Mouse (Mus musculus): ENCODE results near the gene Son. TPM values are rescaled to one million over a fixed set of nuclear protein-coding genes. Genes with fewer than 3 reads are reported as not detected.

Son gene
- polyA plus RNA-seq, 1 experiment from 2014 or later = 101 TPM

- peak; percentile 94 for DNase-seq (ENCODE audit: low spot score)
- Histone ChIP-seq H3K27me3 (replicated peaks; ENCODE audit: control insufficient read depth, insufficient read depth, low read length) (peaks cover 14% of the 10 kb centered on the region), H3K27ac (ENCODE audit: low read depth, low read length) (peak within 1 kb of the TSS; percentile 65), H3K4me2 (peak within 1 kb of the TSS; percentile 94), H3K9me3 (ENCODE audit: control insufficient read depth, low read length) (no peaks in the 10 kb centered on the region), H3K9ac (ENCODE audit: low read depth, low read length) (peak within 1 kb of the TSS; percentile 65), H3K4me3 (ENCODE audit: low read depth, low read length) (peak within 1 kb of the TSS; percentile 78), H3K4me1 (replicated peaks; ENCODE audit: control insufficient read depth, insufficient read depth, low read length) (no peaks in the 10 kb centered on the region; the same call in none of the 2 replicates), H3K36me3 (ENCODE audit: control insufficient read depth, insufficient read depth, low read length) (peaks cover 4% of the 10 kb centered on the region; the same call in 1 of the 2 replicates)
- under 1% methylated on average over 46 of the region's 46 CpGs for WGBS
- ATAC-seq (replicated peaks; ENCODE audit: low FRiP score) = peak; percentile 94
Measured at GRCm38 (mm10) chr16:91728123-91729065, 81.1 kb downstream of the Son start, which contains the start of gene Cryzl1. Gene Cryzl1, minus strand, starts transcription at chr16:91728975.

Other genes starting within 250 kb of the Son start
- 29.8 and 32.9 TPM in 2 replicates for gene Il10rb, start 241.3 kb upstream of the Son start, polyA plus RNA-seq (2014; fragmentation: Nextera tagmentation; extraction: Ambion mirVana)
- gene Ifnar1, start 162.3 kb upstream of the Son start, polyA plus RNA-seq (2014; fragmentation: Nextera tagmentation; extraction: Ambion mirVana) = 32.6 and 35.5 TPM in 2 replicates
- 26.2 and 28.7 TPM in 2 replicates for gene Ifngr2, start 100.4 kb upstream of the Son start, polyA plus RNA-seq (2014; fragmentation: Nextera tagmentation; extraction: Ambion mirVana)
- gene Tmem50b, start 49.7 kb upstream of the Son start, polyA plus RNA-seq (2014; fragmentation: Nextera tagmentation; extraction: Ambion mirVana) = 13.3 and 14.0 TPM in 2 replicates
- 2.2 and 3.0 TPM in 2 replicates for gene Dnajc28, start 28.5 kb upstream of the Son start, polyA plus RNA-seq (2014; fragmentation: Nextera tagmentation; extraction: Ambion mirVana)
- gene Gart, start 554 bp upstream of the Son start, polyA plus RNA-seq (2014; fragmentation: Nextera tagmentation; extraction: Ambion mirVana) = 227 and 251 TPM in 2 replicates
- gene Donson, start 41.3 kb downstream of the Son start, polyA plus RNA-seq (2014; fragmentation: Nextera tagmentation; extraction: Ambion mirVana) = 38.3 and 44.4 TPM in 2 replicates
- 56.4 and 57.7 TPM in 2 replicates for gene Cryzl1, start 81.5 kb downstream of the Son start, polyA plus RNA-seq (2014; fragmentation: Nextera tagmentation; extraction: Ambion mirVana)
- gene Itsn1, start 81.8 kb downstream of the Son start, polyA plus RNA-seq (2014; fragmentation: Nextera tagmentation; extraction: Ambion mirVana) = 24.0 and 24.5 TPM in 2 replicates

Measured in liver, embryonic 11.5 days (tissue).